Mouse (Mus musculus) cerebellum, postnatal 4 days (tissue): ENCODE measurements around the gene Atp6v0a1.

ENCODE experiments used
- DNase-seq, 2 experiments: peaks; one replicate each; pipeline ENCODE4 v3.0.0; 2022; ENCODE audit warnings: low spot score in 2 of 2, mixed read lengths in 1 of 2

The Atp6v0a1 gene

GRCm38 (mm10) chr11:101009046-101009887 lies at the start of gene Atp6v0a1:
TSS of gene Atp6v0a1 (plus strand) at chr11:101009452.
- DNase-seq, result peak; percentile 92 to 97

GRCm38 (mm10) chr11:100959464-100959810 lies 49.8 kb upstream of the Atp6v0a1 start:
- peak in 1 of 2 experiments; percentile 71 for DNase-seq

- no peak for DNase-seq
These were observed 49.4 kb upstream of the Atp6v0a1 start for GRCm38 (mm10) chr11:100959826-100960225.

GRCm38 (mm10) chr11:100960540-100960939 lies 48.7 kb upstream of the Atp6v0a1 start:
- peak in 1 of 2 experiments; percentile 26 for DNase-seq

GRCm38 (mm10) chr11:100962371-100962911 lies 46.8 kb upstream of the Atp6v0a1 start:
- no peak for DNase-seq

GRCm38 (mm10) chr11:100963647-100964046 lies 45.6 kb upstream of the Atp6v0a1 start:
- DNase-seq, result no peak

GRCm38 (mm10) chr11:100964180-100964579 lies 45.1 kb upstream of the Atp6v0a1 start:
- DNase-seq, result no peak

- no peak for DNase-seq
These were observed 44.2 kb upstream of the Atp6v0a1 start for GRCm38 (mm10) chr11:100964901-100965542.

GRCm38 (mm10) chr11:100965760-100966159 lies 43.5 kb upstream of the Atp6v0a1 start:
- no peak for DNase-seq

GRCm38 (mm10) chr11:100967376-100967775 lies 41.9 kb upstream of the Atp6v0a1 start:
- DNase-seq, result no peak

GRCm38 (mm10) chr11:100967881-100968420 lies 41.3 kb upstream of the Atp6v0a1 start:
- no peak for DNase-seq

- DNase-seq, result no peak
These were observed 40.8 kb upstream of the Atp6v0a1 start for GRCm38 (mm10) chr11:100968501-100968900.

GRCm38 (mm10) chr11:100969189-100969743 lies 40.0 kb upstream of the Atp6v0a1 start:
- DNase-seq, result no peak

GRCm38 (mm10) chr11:100969744-100970556 lies 39.3 kb upstream of the Atp6v0a1 start:
- DNase-seq, result no peak

GRCm38 (mm10) chr11:100970557-100970937 lies 38.7 kb upstream of the Atp6v0a1 start, which contains the start of gene Cavin1:
TSS of gene Cavin1 (minus strand) at chr11:100970887.
- peak; percentile 52 to 57 for DNase-seq

GRCm38 (mm10) chr11:100971455-100971854 lies 37.8 kb upstream of the Atp6v0a1 start:
- no peak for DNase-seq

- no peak for DNase-seq
These were observed 36.0 kb upstream of the Atp6v0a1 start for GRCm38 (mm10) chr11:100973245-100973644.

GRCm38 (mm10) chr11:100974381-100974970 lies 34.8 kb upstream of the Atp6v0a1 start:
- DNase-seq, result no peak

- no peak for DNase-seq
These were observed 34.0 kb upstream of the Atp6v0a1 start for GRCm38 (mm10) chr11:100975241-100975640.

- DNase-seq, result no peak
These were observed 29.4 kb upstream of the Atp6v0a1 start for GRCm38 (mm10) chr11:100979887-100980286.

GRCm38 (mm10) chr11:100980438-100980837 lies 28.8 kb upstream of the Atp6v0a1 start:
- DNase-seq, result no peak
